Mouse (Mus musculus): ENCODE data around the gene Gls.
A peak's percentile ranks its signal among the peaks of the same experiment; 100 is the strongest.

The Gls gene

GRCm38 (mm10) chr1:52233143-52233713 lies at the start of gene Gls:
Gene Gls (minus strand): TSS chr1:52233232.
- peak; percentile 96 to 98 for DNase-seq

- DNase-seq: no peak
These were observed 47.0 kb upstream of the Gls start for GRCm38 (mm10) chr1:52279831-52280595.

- DNase-seq: no peak
These were observed 46.3 kb upstream of the Gls start for GRCm38 (mm10) chr1:52279331-52279730.

- DNase-seq: no peak
These were observed 45.0 kb upstream of the Gls start for GRCm38 (mm10) chr1:52278073-52278472.

GRCm38 (mm10) chr1:52274210-52274609 lies 41.2 kb upstream of the Gls start:
- peak in 1 of 2 experiments; percentile 38 for DNase-seq

GRCm38 (mm10) chr1:52272018-52272678 lies 39.1 kb upstream of the Gls start:
- no peak for DNase-seq

- peak; percentile 72 for DNase-seq
These were observed 37.3 kb upstream of the Gls start for GRCm38 (mm10) chr1:52270354-52270753.

GRCm38 (mm10) chr1:52269596-52269995 lies 36.6 kb upstream of the Gls start:
- peak; percentile 49 to 58 for DNase-seq

GRCm38 (mm10) chr1:52268006-52268405 lies 35.0 kb upstream of the Gls start:
- peak; percentile 15 to 43 for DNase-seq

GRCm38 (mm10) chr1:52267606-52268005 lies 34.6 kb upstream of the Gls start:
- peak; percentile 90 for DNase-seq

GRCm38 (mm10) chr1:52265886-52266516 lies 33.0 kb upstream of the Gls start:
- DNase-seq: peak in 1 of 2 experiments; percentile 40

GRCm38 (mm10) chr1:52264290-52264689 lies 31.3 kb upstream of the Gls start:
- DNase-seq: peak; percentile 31 to 58

GRCm38 (mm10) chr1:52260354-52261090 lies 27.5 kb upstream of the Gls start:
- no peak for DNase-seq

GRCm38 (mm10) chr1:52258006-52258749 lies 25.1 kb upstream of the Gls start:
- DNase-seq: no peak

GRCm38 (mm10) chr1:52256916-52257315 lies 23.9 kb upstream of the Gls start:
- DNase-seq: no peak

- no peak for DNase-seq
These were observed 23.2 kb upstream of the Gls start for GRCm38 (mm10) chr1:52256194-52256593.

GRCm38 (mm10) chr1:52254411-52254810 lies 21.4 kb upstream of the Gls start:
- DNase-seq: no peak

GRCm38 (mm10) chr1:52253386-52253785 lies 20.4 kb upstream of the Gls start:
- DNase-seq: no peak

- DNase-seq: no peak
These were observed 19.4 kb upstream of the Gls start for GRCm38 (mm10) chr1:52252447-52252846.

GRCm38 (mm10) chr1:52251038-52251735 lies 18.2 kb upstream of the Gls start:
- DNase-seq: no peak

- DNase-seq: no peak
These were observed 16.0 kb upstream of the Gls start for GRCm38 (mm10) chr1:52248899-52249556.

All from cerebellum, adult 18-20 months (tissue).